Mouse (Mus musculus) CH12F3 (cell line): ENCODE data around the gene Foxr1.

Experiments used
- in situ Hi-C: fragments of 300-500 bp; cut with MboI; formaldehyde crosslinking; loops from 2 replicates; pipeline ENCODE4 v1.14.3; 2020; ENCODE audit warnings: low sequenced_read_pairs

Foxr1 gene

GRCm38 (mm10) chr9:44440961-44441360 is at the start of gene Foxr1:
TSS of gene Foxr1 (minus strand) at chr9:44441136.
- in situ Hi-C loops, result no loop called here

- in situ Hi-C loops, result no loop called here
Measured at GRCm38 (mm10) chr9:44490086-44490967, 49.4 kb upstream of the Foxr1 start.

DNA sequence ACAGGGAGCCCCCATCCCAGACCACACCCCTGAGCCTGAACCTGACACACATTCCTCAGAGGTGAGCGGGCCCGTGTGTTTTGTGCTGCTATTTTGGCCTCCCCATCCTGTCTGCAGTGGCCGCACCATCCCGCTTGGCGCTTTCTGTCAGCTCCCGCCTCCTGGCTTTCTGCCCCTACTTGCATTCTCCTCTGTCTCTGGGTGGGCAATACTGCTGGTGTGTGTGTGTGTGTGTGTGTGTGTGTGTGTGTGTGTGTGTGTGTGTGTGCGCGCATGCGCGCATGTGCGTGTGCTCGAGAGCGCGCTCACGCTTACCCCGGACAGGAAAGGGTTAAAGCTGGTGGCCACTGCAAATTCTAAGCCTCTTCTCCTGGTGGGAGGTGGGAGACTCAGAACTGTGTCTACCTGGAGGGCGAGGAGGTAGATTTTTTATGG is 48.7 kb upstream of the Foxr1 start:
- in situ Hi-C loops, result no loop called here

- in situ Hi-C loops, result no loop called here
Measured at GRCm38 (mm10) chr9:44488855-44489381, 48.0 kb upstream of the Foxr1 start.

DNA sequence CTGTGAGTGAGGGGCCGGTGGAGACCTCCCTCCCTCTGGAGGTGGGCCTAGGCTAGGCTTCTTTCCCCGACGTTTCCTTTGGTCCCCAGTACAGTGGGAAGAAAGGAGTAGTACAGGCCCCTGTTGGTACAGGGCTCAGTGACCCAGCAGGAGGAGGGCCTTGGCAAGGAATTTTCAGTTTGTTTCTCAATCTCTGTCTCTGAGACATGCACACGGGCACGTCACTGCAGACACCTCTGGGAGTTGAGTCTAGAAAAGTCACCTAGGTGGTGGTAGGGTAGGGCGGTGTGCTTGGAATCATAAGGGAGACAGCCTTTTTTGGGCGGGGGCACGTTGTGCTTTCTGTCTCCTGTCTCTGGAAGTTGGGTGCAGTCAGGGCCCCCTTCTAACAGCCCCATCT is 47.5 kb upstream of the Foxr1 start:
- in situ Hi-C loops, result no loop called here

DNA sequence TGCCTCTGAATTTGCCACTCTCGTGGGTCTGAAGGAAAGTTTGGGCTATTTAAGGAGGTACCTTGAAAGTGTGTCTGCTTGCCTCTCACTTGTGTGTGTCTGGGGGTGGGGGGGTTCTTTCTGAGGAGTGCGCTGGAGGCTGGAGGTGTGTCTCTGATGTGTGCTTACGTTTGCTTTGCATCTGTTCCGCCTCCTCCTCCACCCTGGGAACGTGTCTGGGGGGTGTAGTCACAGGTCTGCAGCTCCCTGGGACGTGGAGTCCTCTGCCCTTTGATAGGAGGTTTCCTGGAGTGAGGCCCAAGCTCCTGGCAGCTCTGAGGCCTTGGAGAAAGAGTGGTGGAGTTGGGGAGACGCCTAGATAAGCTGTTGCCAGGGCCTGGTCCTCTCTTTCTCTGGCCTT is 46.5 kb upstream of the Foxr1 start:
- in situ Hi-C loops, result no loop called here

- in situ Hi-C loops, result no loop called here
Measured at GRCm38 (mm10) chr9:44486741-44487421, 45.9 kb upstream of the Foxr1 start.

- in situ Hi-C loops, result no loop called here
Measured at GRCm38 (mm10) chr9:44486335-44486734, 45.4 kb upstream of the Foxr1 start.

DNA sequence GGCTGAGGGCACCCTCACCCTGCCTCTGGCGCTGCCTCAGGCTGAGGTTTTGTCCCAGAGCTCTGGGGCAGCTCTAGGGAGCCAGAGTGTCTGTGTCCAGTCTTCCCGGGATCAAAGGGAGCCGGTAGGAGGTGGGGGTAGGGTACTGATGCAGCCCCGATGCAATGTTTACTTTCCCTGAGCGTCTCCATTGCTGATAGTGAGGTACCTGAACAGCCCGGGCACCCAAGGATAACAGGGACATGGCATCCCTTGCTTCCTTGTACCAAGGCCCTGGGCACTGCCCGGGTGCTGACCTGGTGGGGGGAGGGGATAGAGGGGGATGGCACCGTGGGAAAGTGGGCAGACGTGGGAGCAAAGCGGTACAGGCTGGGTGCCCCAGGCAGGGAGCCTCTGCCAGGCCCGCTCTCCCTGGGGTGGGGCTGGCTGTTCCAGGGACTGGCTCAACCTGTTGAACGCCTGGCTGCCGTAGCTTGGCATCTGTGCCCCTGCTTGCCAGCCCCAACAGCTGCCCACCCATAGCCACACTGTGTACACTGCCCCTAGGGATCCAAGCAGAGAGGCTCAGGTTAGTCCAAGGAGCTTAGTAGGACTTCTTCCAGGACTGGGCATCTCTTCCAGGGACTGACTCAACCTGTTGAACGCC is 44.7 kb upstream of the Foxr1 start:
- in situ Hi-C loops, result no loop called here

GRCm38 (mm10) chr9:44485105-44485515 is 44.2 kb upstream of the Foxr1 start:
- in situ Hi-C loops, result no loop called here

- in situ Hi-C loops, result no loop called here
Measured at GRCm38 (mm10) chr9:44484311-44485104, 43.6 kb upstream of the Foxr1 start.

- in situ Hi-C loops, result no loop called here
Measured at GRCm38 (mm10) chr9:44483510-44484044, 42.6 kb upstream of the Foxr1 start.

DNA sequence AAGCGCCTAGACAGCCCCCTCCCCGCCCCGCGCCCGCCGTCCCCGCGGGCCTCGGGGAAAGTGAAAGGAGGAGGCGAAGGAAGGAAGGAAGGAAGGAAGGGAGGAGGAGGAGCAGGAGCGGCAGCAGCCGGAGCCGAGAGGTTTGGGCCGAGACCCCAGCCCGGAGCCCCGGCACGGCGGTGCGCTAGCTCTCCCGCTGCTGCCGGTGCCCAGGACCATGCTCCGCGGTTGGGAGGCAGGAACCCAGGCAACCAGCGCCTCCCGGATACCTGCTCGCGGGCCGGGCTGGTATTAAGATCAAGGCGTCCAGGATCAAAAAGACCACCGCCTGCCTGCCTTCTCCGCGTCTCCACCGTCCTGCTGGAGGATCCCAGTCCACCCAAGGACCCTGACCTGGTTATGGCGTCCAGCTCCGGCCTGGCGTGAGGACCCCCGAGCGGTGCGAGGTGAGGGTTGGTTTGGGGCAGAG is 42.1 kb upstream of the Foxr1 start:
- in situ Hi-C loops, result no loop called here

- in situ Hi-C loops, result no loop called here
Measured at GRCm38 (mm10) chr9:44482552-44482951, 41.6 kb upstream of the Foxr1 start, which contains the start of gene Bcl9l. TSS of gene Bcl9l (plus strand) at chr9:44482825.

GRCm38 (mm10) chr9:44482112-44482511 is 41.2 kb upstream of the Foxr1 start:
- in situ Hi-C loops, result no loop called here

DNA sequence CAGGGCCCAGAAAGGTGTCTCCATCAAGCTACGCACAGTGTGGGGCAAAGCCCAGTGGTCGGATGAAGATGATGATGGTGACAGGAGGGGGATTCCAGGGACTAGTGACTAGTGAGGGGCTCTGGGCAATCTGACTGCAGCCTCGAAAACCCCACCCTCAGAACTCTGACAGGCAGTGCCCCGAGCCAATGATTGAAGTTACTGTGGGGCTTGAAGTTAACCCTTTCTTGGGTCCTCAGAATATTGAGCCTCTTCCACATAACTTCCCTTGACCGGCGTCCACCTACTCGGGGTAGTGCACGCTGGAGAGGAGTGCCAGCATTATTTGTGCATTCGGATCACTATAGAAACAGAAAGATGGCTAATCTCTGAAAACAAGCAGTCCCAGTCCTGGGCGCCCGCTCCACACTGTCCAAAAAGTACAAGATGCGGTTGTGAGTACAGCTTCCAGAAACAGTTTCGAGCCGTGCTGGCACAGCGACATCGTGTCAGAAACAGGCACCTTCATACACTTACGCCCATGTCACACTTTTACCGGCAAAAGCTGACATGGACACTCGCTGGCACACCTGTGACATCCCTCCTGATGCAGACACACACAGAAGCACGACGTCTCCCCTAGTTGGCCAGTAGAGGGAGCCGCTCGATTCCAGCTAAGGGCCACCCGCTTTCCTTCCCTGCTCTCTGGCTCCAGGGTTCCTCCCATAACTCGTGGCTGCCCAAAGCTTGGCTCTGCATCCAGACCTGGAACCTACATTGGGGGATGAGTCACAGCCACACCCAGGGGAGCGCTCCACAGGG is 38.9 kb upstream of the Foxr1 start:
- in situ Hi-C loops, result no loop called here

DNA sequence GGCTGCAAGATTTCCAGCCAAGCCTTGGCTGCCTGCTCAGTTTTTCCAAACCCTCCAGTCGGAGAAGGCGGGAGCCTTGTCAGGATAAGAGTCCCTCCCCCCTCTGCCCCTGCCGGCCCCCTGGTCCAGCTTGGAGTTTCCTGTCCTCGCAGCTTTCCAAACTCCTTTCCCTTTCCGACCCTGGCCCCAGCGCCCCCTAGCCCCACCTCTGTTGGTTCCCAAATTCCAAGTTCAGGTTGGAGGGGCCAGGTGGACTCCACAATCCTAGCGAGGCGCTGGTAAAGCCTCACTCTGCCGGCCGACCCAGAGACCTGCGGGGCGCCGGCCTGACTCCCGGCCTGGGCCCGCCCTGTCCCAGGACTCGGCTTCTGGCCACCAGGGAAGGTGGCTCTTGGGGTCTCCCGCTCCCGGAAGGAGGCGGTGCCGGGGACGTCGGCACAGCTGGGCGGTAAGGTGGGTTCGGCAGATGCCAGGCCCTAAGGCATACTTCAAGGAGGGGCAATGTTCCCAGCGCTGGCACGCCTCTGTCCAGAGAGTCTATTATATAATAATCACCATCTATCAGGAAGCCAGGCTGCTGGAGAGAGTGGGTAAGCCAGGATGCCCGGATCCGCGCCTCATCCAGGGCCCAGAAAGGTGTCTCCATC is 38.1 kb upstream of the Foxr1 start:
- in situ Hi-C loops, result no loop called here

DNA sequence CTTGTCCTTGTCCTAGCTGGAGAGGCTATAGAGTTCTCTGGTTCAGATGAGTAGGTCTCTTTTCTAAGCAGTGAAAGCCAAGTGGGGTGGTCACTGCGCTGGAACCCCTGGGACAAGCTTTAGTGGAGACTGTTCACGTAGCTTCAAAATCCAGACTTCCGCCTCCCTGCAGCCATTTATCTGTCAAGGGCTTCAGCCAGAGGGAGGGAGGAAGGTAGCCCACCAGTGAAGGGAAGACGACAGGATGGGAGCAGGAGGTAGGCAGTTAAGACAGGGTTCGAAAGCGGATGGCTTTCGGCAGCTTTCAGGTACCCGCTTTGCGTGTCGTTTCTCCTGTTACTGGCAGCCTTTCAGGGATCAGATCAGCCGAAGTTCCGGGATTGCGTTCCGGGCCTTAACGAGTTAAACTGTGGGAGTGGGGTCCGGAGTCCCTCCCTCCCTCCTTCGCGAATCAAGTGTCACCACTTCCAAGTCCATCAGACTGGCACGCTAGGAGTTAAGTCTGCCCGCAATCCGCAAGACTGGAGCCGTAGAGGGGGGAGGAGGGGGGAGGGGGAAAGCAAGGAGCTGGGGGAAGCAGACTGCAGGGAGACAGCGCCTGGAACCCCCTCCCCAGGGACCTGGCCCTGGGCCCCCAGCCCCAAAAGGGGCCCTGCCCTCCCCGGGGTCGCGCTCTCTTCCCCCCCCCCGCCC is 37.4 kb upstream of the Foxr1 start:
- in situ Hi-C loops, result no loop called here
